Comparison of ENCODE assay signal across 8 mouse cellular contexts in the genomic region with DNA sequence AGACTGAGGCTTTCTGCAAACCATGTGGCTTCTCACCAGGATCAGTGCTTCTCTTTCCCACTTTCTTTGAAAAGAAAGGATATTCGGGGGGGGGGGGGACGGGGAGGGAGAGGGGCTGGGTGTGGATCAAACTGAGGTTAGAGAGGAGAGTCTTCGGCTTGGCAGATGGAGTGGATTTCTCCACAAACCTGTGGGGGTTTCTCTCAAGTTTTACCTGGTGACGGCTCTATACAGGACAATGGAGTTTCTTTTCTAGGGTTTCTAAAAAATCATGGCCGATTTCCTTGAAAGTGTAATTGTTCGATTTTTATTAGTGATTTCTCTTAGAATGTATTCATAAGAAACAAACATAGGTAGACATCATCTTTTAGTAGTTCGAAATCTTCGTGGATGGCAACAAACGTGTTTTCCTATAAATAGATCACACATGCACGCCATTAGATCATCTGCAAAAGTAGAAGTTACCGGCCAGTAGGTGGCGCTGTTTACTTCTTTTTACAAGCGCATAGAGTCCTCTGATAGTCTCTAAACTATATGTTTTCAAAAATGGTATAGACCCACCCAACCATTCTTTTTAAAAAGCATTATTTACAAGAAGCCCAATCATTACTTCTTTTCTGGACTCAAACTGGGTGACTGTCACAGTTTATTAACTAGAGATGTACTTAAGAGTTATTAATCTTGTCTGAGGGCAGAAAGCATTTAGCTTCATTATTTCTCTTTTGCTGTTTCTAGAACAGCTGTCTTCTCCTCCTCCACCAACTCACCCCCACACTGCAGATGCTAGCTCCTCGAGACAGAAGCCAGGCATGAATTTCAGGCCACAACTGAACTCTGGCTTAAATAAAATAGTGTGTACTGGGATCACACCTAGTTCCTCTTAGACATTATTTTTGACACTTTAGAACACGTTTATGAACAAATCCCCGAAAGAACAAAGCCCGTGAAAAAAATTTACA. TPM values are rescaled to one million over a fixed set of nuclear protein-coding genes. Genes with fewer than 3 reads are reported as not detected.
DNase-seq lines count a peak whose midpoint lies in the region; ATAC-seq and TF ChIP-seq lines count a peak whose summit lies in the region.

No protein-coding gene starts in this region.

- H3K79me3 ChIP-seq in C2C12 (ENCODE audit: low read depth) = no peaks in the 10 kb centered on the region

- no peak overlapping the region for H3K9ac ChIP-seq in kidney, postnatal 0 days (ENCODE audit: low read depth, low read length)

- no peaks in the 10 kb centered on the region for H3K9me3 ChIP-seq in heart, embryonic 10.5 days
- no peaks in the 10 kb centered on the region for H3K9me3 ChIP-seq in kidney, postnatal 0 days (replicated peaks; ENCODE audit: low read length)

- no peak overlapping the region for H3K4me3 ChIP-seq in C2C12 (ENCODE audit: insufficient read depth, poor library complexity, severe bottlenecking)
- peak overlapping the region; percentile 8; the same call in 1 of the 2 replicates for H3K4me3 ChIP-seq in heart, embryonic 10.5 days
- H3K4me3 ChIP-seq in kidney, postnatal 0 days (replicated peaks; ENCODE audit: low read depth, low read length) = no peak overlapping the region

- peaks cover 14% of the 10 kb centered on the region; the same call in 1 of the 2 replicates for H3K4me1 ChIP-seq in heart, embryonic 10.5 days
- no peaks in the 10 kb centered on the region for H3K4me1 ChIP-seq in kidney, postnatal 0 days (replicated peaks; ENCODE audit: insufficient read depth, low read length)

- DNase-seq in adrenal gland, adult 18-20 months (ENCODE audit: low spot score in 2 of 2) = peak; percentile 69 to 70
- peak; percentile 73 for DNase-seq in embryo, embryonic 9.5 days (ENCODE audit: extremely low spot score)
- peak; percentile 83 for DNase-seq in heart, embryonic 10.5 days (ENCODE audit: low spot score)
- peak; percentile 91 for DNase-seq in kidney, postnatal 0 days (ENCODE audit: low spot score)
- peak; percentile 17 to 51 for DNase-seq in lung, adult 18-20 months
- DNase-seq in ovary, postnatal 36 days (ENCODE audit: low spot score) = peak; percentile 51
- DNase-seq in thymus, postnatal 36 days = peak; percentile 46 to 60

- no peak for ATAC-seq in kidney, postnatal 0 days (replicated peaks; ENCODE audit: low FRiP score, low read depth)

- no peaks in the 10 kb centered on the region for H3K27me3 ChIP-seq in C2C12 (ENCODE audit: control insufficient read depth, insufficient read depth, insufficient read length)
- H3K27me3 ChIP-seq in heart, embryonic 10.5 days (ENCODE audit: insufficient read depth, poor library complexity, severe bottlenecking) = no peaks in the 10 kb centered on the region
- H3K27me3 ChIP-seq in kidney, postnatal 0 days (ENCODE audit: insufficient read depth, low read length) = no peaks in the 10 kb centered on the region

- TF ChIP-seq CTCF in C2C12 (IDR thresholded peaks at IDR 0.05; ENCODE audit: control insufficient read depth, insufficient read depth, insufficient read length) = peak; percentile 15
- peak; percentile 86 for TF ChIP-seq CTCF in kidney, postnatal 0 days (IDR thresholded peaks at IDR 0.05; ENCODE audit: low read depth)

- H3ac ChIP-seq in C2C12 (ENCODE audit: control insufficient read depth, insufficient read length, low read depth) = no peak overlapping the region

- H3K4me2 ChIP-seq in kidney, postnatal 0 days (ENCODE audit: low read length) = no peak overlapping the region

- 33% methylated on average over 17 of the region's 17 CpGs for WGBS in heart, embryonic 10.5 days
- 26% methylated on average over 16 of the region's 17 CpGs for WGBS in kidney, postnatal 0 days

- H3K27ac ChIP-seq in heart, embryonic 10.5 days = peak overlapping the region; percentile 45
- H3K27ac ChIP-seq in kidney, postnatal 0 days = no peak overlapping the region

- H3K36me3 ChIP-seq in C2C12 (ENCODE audit: control insufficient read depth, insufficient read depth) = no peaks in the 10 kb centered on the region
- H3K36me3 ChIP-seq in heart, embryonic 10.5 days = no peaks in the 10 kb centered on the region
- H3K36me3 ChIP-seq in kidney, postnatal 0 days (ENCODE audit: insufficient read depth, low read length) = no peaks in the 10 kb centered on the region

- H3K79me2 ChIP-seq in C2C12 (ENCODE audit: control insufficient read depth, insufficient read depth) = no peaks in the 10 kb centered on the region

TF ChIP-seq in C2C12, 6 proteins besides CTCF, POLR2A, EP300 and RAD21:
- no peak for TF ChIP-seq MAX (IDR thresholded peaks at IDR 0.05)
- TF ChIP-seq MYOG (IDR thresholded peaks at IDR 0.05; ENCODE audit: control insufficient read depth, extremely low read depth, insufficient read length) = no peak
- no peak for TF ChIP-seq USF1 (IDR thresholded peaks at IDR 0.05; ENCODE audit: low read depth)
- no peak for TF ChIP-seq MYOD1 (IDR thresholded peaks at IDR 0.05; ENCODE audit: control insufficient read depth, insufficient read length, low read depth)
- no peak for TF ChIP-seq CEBPB (IDR thresholded peaks at IDR 0.05; ENCODE audit: low read depth)
- no peak for TF ChIP-seq FOSL1 (IDR thresholded peaks at IDR 0.05; ENCODE audit: insufficient read depth, low read length, poor library complexity, severe bottlenecking)

RNA-seq across cellular contexts. Expression of gene Enox1, which starts 15.0 kb away (rescaled TPM):
- 0.75 TPM for polyA plus RNA-seq in C2C12 (2012; fragmentation: generic; extraction: Trizol)
- 1 to 10 TPM; 3.1 to 4.4 TPM for total RNA-seq in adrenal gland, adult 18-20 months (2021)
- 4.4 and 5.8 TPM in 2 replicates for polyA plus RNA-seq in heart, embryonic 10.5 days (2016; fragmentation: Nextera tagmentation; extraction: Ambion mirVana)
- polyA plus RNA-seq in kidney, postnatal 0 days (2015; fragmentation: Nextera tagmentation; extraction: Ambion mirVana) = 6.6 and 6.8 TPM in 2 replicates

Comparison
In these comparisons a context has a peak if more than half of its experiments do, and no peak if none do; other contexts are left out.
1. DNase-seq: peak in every context shown above with its lines; median percentile 91 in kidney, postnatal 0 days; 83 in heart, embryonic 10.5 days; 73 in embryo, embryonic 9.5 days; 70 in adrenal gland, adult 18-20 months; 53 in thymus, postnatal 36 days; 51 in ovary, postnatal 36 days; 34 in lung, adult 18-20 months.